15 mouse cellular contexts compared by ENCODE assay signal in the genomic region with DNA sequence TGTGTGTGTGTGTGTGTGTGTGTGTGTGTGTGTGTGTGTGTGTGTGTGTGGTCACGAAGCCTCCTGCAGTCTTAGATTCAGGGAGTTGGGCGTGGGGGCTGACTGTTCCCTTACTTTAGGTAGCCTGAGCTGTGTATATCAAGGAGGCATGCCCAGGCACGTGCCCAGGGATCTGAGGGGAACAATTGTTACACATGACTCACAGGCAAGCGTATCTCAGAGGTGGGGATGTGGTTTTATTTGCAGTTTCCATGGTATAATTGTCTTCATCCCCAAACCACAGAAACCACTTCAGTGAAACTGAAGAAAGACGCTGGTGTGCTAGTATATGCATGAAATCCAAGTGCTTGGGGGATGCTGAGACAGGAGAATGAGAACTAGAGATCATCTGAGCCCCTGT.
DNase-seq lines count a peak whose midpoint lies in the region; ATAC-seq and TF ChIP-seq lines count a peak whose summit lies in the region.
"Had no signal": no experiment of that assay in that cellular context is flagged by ENCODE, and none has a peak within 500 bp of the region (broad histone marks: within the 10 kb centered on the region; RNA-seq: fewer than 3 reads in every experiment).

No protein-coding gene starts in this region.

- no peak overlapping the region for H3K4me3 ChIP-seq in midbrain, embryonic 13.5 days (replicated peaks)
- H3K4me3 ChIP-seq in midbrain, postnatal 0 days (ENCODE audit: low read depth, low read length): no peak overlapping the region
- no peak overlapping the region for H3K4me3 ChIP-seq in C2C12 (ENCODE audit: insufficient read depth, poor library complexity, severe bottlenecking)
- H3K4me3 ChIP-seq in liver, postnatal 0 days (ENCODE audit: low read depth, low read length): no peak overlapping the region
- H3K4me3 ChIP-seq: embryonic facial prominence, embryonic 12.5 days; hindbrain, embryonic 15.5 days had no signal

- H3K4me1 ChIP-seq in midbrain, embryonic 13.5 days (replicated peaks): peaks cover 22% of the 10 kb centered on the region
- peaks cover 6% of the 10 kb centered on the region; the same call in 1 of the 2 replicates for H3K4me1 ChIP-seq in midbrain, postnatal 0 days (ENCODE audit: insufficient read depth, low read length)
- H3K4me1 ChIP-seq in liver, postnatal 0 days (ENCODE audit: insufficient read depth): no peaks in the 10 kb centered on the region

- no peak for TF ChIP-seq EP300 in liver, postnatal 0 days (IDR thresholded peaks at IDR 0.05; ENCODE audit: low read depth)

- no peak overlapping the region for H3K4me2 ChIP-seq in midbrain, embryonic 13.5 days (replicated peaks)
- no peak overlapping the region for H3K4me2 ChIP-seq in midbrain, postnatal 0 days (ENCODE audit: low read depth, low read length, poor library complexity, severe bottlenecking)
- no peak overlapping the region for H3K4me2 ChIP-seq in liver, postnatal 0 days (ENCODE audit: low read depth, low read length)
- H3K4me2 ChIP-seq: embryonic facial prominence, embryonic 12.5 days; hindbrain, embryonic 15.5 days had no signal

- WGBS in midbrain, embryonic 13.5 days: 71% methylated on average over 5 of the region's 5 CpGs
- WGBS in midbrain, postnatal 0 days: 53% methylated on average over 5 of the region's 5 CpGs
- WGBS in liver, postnatal 0 days (ENCODE audit: insufficient replicate concordance): 32% methylated on average over 5 of the region's 5 CpGs

- no peaks in the 10 kb centered on the region for H3K9me3 ChIP-seq in midbrain, embryonic 13.5 days
- no peaks in the 10 kb centered on the region for H3K9me3 ChIP-seq in midbrain, postnatal 0 days (ENCODE audit: low read length)
- H3K9me3 ChIP-seq in liver, postnatal 0 days (ENCODE audit: low read length): no peaks in the 10 kb centered on the region
- H3K9me3 ChIP-seq: embryonic facial prominence, embryonic 12.5 days; hindbrain, embryonic 15.5 days had no signal

- no peak overlapping the region for H3ac ChIP-seq in C2C12 (ENCODE audit: control insufficient read depth, insufficient read length, low read depth)

- 0 out of 2 replicates have a peak, but pooled peaks have one; percentile 53 for ATAC-seq in midbrain, embryonic 13.5 days
- no peak for ATAC-seq in midbrain, postnatal 0 days (ENCODE audit: low FRiP score)
- ATAC-seq in liver, postnatal 0 days: no peak
- ATAC-seq: activated CD4-positive, CD25-positive, alpha-beta regulatory T cell, adult 4 months; forebrain, embryonic 16.5 days; lung, postnatal 0 days had no signal

- no peak overlapping the region for H3K27ac ChIP-seq in midbrain, embryonic 13.5 days
- no peak overlapping the region for H3K27ac ChIP-seq in midbrain, postnatal 0 days (ENCODE audit: low read depth, low read length)
- H3K27ac ChIP-seq in liver, postnatal 0 days (ENCODE audit: low read depth): no peak overlapping the region
- H3K27ac ChIP-seq: embryonic facial prominence, embryonic 12.5 days; hindbrain, embryonic 15.5 days had no signal

- no peaks in the 10 kb centered on the region for H3K79me3 ChIP-seq in C2C12 (ENCODE audit: low read depth)

- H3K36me3 ChIP-seq in midbrain, embryonic 13.5 days: no peaks in the 10 kb centered on the region
- no peaks in the 10 kb centered on the region for H3K36me3 ChIP-seq in midbrain, postnatal 0 days (ENCODE audit: insufficient read depth, low read length)
- H3K36me3 ChIP-seq in C2C12 (ENCODE audit: control insufficient read depth, insufficient read depth): no peaks in the 10 kb centered on the region
- no peaks in the 10 kb centered on the region for H3K36me3 ChIP-seq in liver, postnatal 0 days (replicated peaks; ENCODE audit: insufficient read depth, low read length)
- H3K36me3 ChIP-seq: embryonic facial prominence, embryonic 12.5 days; hindbrain, embryonic 15.5 days had no signal

- DNase-seq in midbrain, postnatal 0 days (ENCODE audit: low spot score): no peak
- DNase-seq in brain, adult 2 months (ENCODE audit: low read depth, low spot score): peak; percentile 66
- peak; percentile 33 to 59 for DNase-seq in right cerebral cortex, postnatal 36 days (ENCODE audit: low spot score in 2 of 2)
- DNase-seq in liver, postnatal 0 days: no peak
- no peak for DNase-seq in kidney, postnatal 25 days
- DNase-seq: cerebellum, adult 9-10 months; gastrocnemius, postnatal 36 days; layer of hippocampus, adult 9-11 months had no signal

- no peak overlapping the region for H3K9ac ChIP-seq in midbrain, embryonic 13.5 days (replicated peaks)
- no peak overlapping the region for H3K9ac ChIP-seq in midbrain, postnatal 0 days (replicated peaks; ENCODE audit: low read length, poor library complexity, severe bottlenecking)
- H3K9ac ChIP-seq in liver, postnatal 0 days (replicated peaks): no peak overlapping the region
- H3K9ac ChIP-seq: embryonic facial prominence, embryonic 12.5 days; hindbrain, embryonic 15.5 days had no signal

- H3K79me2 ChIP-seq in C2C12 (ENCODE audit: control insufficient read depth, insufficient read depth): no peaks in the 10 kb centered on the region

- TF ChIP-seq CTCF in midbrain, postnatal 0 days (IDR thresholded peaks at IDR 0.05): no peak
- TF ChIP-seq CTCF in C2C12 (IDR thresholded peaks at IDR 0.05; ENCODE audit: control insufficient read depth, insufficient read depth, insufficient read length): no peak
- TF ChIP-seq CTCF in liver, postnatal 0 days (IDR thresholded peaks at IDR 0.05; ENCODE audit: low read depth): no peak

- no peaks in the 10 kb centered on the region for H3K27me3 ChIP-seq in midbrain, embryonic 13.5 days
- no peaks in the 10 kb centered on the region for H3K27me3 ChIP-seq in midbrain, postnatal 0 days (ENCODE audit: insufficient read depth, low read length)
- peaks cover 3% of the 10 kb centered on the region for H3K27me3 ChIP-seq in C2C12 (ENCODE audit: control insufficient read depth, insufficient read depth, insufficient read length)
- no peaks in the 10 kb centered on the region for H3K27me3 ChIP-seq in liver, postnatal 0 days (ENCODE audit: insufficient read depth, low read length)
- H3K27me3 ChIP-seq: hindbrain, embryonic 15.5 days had no signal

TF ChIP-seq in C2C12, 6 proteins besides CTCF, POLR2A, EP300 and RAD21:
- TF ChIP-seq MYOD1 (IDR thresholded peaks at IDR 0.05; ENCODE audit: control insufficient read depth, insufficient read length, low read depth) (peak; percentile 9), FOSL1 (IDR thresholded peaks at IDR 0.05; ENCODE audit: insufficient read depth, low read length, poor library complexity, severe bottlenecking) (peak; percentile 89), USF1 (IDR thresholded peaks at IDR 0.05; ENCODE audit: low read depth) (peak; percentile 86), CEBPB (IDR thresholded peaks at IDR 0.05; ENCODE audit: low read depth) (no peak), MYOG (IDR thresholded peaks at IDR 0.05; ENCODE audit: control insufficient read depth, extremely low read depth, insufficient read length) (no peak), MAX (IDR thresholded peaks at IDR 0.05) (peak; percentile 71)
TF ChIP-seq in C2C12: peak in this region for 4.

Comparison
In these comparisons a context has a peak if more than half of its experiments do, and no peak if none do; other contexts are left out.
1. DNase-seq: peak in brain, adult 2 months (single experiment) and right cerebral cortex, postnatal 36 days (2 of 2); none in midbrain, postnatal 0 days (single experiment), liver, postnatal 0 days (single experiment) and kidney, postnatal 25 days (0 of 2).